Mouse (Mus musculus) urinary bladder, adult 18-20 months (tissue): ENCODE measurements around the gene Col4a1.

ENCODE experiments used
- DNase-seq, 2 experiments: peaks; one replicate each; pipeline ENCODE4 v3.0.0; 2022; ENCODE audit warnings: low spot score in 2 of 2, mixed read lengths in 2 of 2

The Col4a1 gene

DNA sequence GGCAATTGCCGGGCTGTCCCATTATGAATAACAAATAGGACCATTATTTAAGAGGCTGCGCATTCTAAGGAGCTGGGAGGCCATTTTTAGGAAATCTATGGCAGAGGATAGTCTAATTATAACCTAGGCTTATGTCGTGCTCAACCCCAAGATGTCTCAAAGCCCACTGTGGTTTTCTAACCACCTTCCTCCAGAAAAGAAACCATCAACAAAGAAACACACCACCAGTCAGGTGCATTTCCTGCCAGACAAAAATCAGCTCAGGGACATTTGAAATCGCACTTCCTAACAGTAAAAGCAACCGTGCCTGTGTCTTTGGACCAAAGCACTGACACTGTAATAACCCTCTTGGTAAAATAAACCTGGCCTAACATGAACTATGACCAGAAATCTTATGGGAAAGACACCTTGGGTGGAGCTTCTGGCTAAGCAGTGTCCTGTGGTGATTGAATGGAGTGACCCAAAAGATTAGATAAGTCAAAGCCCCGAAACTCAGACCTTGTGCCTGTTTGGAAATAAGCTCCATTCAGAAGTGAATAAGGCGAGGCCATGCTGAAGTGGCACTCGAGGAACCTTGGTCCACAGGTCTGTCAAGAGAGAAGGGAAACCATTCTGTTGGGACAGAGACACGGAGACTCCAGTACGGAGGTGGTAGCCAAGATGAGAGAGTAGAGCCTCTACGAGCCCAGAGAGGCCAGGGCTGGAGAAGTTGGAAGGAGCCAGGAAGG, 131.0 kb downstream of the Col4a1 start:
- no peak for DNase-seq

DNA sequence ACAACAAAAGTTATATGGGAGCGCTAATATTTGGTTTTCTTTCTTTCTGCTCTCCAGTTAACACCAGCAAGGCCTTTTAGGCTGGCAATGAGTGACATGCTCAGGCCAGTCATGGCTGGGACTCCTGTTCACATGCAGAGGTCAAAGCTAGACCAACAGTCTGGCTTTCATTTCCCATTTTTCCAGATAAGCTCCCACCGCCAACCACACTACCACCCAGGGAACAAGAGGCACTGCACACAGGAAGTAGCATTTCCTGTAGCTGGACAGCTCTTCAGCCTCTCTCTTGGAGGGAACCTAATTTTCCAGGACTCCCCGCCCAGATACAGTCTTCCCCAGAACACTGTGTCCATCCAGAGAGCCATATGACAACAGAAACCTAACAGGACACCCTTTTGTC, 132.8 kb downstream of the Col4a1 start:
- no peak for DNase-seq

DNA sequence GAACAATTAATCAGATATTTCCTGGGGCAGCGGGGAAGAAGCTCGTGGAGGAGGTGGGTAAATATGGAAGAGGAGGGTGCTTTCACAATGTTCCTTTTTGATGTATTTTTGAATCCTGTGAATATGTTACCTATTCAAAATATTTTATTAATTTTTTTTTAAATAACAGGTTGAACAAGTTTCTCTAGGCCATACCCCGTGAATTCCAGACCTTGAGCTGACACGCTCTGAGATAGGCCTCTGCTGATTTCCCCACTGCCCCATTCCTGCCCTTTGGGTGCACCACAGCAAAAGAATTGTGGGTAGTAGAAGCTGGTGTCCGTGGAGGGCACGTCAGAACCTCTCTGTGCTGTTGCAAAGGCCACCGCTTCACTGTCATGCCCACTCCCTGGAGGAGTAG, 136.2 kb downstream of the Col4a1 start:
- DNase-seq, result no peak

DNA sequence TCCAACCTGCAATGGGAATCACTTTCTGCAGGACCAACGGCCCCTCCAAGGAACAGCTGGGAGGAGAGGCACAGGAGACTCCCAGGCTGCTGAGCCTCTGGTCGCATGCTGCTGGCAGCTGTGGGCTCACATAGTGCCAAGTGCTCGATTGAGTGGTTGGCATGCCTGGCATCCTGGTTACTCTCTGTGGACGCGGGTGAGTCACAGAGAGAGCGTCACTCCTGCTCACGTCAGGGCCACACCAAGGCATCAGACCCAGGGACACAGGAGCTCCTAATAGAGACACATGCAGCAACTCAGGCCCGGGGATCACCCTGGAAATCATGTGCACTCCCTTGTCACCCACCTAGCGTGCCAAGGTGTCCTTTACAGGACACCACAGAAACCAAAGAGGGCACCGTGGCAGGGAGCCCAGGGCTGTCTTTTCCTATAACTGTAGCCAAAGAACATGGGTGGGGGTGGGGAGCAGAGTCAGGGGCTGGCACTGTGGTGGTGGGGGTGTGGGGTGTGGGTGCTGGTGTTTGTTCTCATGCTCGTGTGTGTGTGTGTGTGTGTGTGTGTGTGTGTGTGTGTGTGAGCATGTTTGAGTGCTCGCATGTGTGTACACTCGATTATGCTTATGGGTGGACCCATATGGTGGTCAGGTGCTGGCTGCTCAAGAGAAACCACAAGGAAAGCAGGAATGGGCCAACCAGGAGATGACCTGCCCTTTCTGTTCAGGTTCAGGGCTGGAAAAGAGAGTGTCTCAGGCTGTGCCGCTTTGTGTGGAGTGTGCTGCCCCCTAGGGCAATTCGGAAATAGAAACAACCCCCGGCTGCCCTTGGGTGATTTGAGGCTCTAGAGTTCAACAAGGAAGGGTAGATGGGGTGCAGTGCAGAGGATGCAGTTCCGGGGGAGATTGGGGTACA, 139.1 kb downstream of the Col4a1 start:
- DNase-seq, result peak in 1 of 2 experiments; percentile 25

DNA sequence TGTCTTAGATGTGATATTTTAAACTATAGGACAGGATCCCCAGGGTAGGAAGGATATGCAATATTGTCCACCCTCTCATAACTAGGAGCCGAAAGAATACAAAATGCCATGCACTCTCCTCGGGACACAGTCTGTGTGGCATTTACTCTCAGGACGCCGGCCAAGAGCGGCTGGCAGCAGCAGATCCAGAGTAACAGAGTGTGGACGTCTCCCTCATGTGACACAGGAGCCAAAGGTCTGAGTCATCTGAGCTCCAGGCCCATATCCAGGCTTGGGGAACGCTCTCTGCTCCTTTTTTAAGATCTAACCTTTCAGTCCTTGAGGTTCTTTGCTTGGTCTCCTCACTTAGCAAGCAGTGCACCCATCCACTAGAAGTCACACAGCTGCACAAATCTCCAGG, 141.1 kb downstream of the Col4a1 start:
- peak in 1 of 2 experiments; percentile 21 for DNase-seq

DNA sequence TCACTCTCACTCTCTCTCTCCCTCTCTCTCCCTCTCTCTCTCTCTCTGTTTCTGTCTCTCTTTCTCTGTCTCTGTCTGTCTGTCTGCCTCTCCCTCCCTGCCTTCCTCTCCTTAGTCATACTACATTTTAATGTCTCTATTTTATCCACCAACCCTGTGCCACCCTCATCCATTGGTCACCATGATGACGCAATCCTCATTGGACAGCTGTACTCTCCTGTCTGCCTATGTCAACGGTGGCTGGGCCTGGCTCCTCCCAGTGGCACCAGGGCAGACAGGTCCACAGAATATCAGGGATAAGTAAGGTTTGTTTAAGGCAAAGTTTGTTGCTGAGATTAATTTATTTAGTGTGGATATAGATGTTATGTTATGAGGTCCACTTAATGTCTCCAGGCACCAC, 143.2 kb downstream of the Col4a1 start:
- DNase-seq, result no peak

DNA sequence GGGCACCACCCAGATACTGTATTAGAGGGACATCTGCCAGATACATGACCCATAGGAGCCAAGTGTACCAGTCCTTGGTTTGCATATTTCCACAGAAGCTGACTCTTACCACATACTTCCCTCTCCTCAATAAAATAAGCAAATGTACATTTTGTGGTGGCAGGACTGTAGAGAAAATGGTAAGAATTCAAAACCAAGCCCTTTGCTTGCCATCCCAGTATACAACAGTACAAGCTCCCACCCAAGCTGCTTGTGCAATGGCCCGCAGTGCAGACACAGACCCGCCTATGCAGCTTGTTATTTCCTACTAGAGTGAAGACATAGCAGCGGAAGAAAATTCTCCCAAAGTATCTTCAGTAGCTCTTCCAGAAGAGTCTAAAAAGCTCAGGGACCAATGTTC, 143.8 kb downstream of the Col4a1 start:
- DNase-seq, result no peak

DNA sequence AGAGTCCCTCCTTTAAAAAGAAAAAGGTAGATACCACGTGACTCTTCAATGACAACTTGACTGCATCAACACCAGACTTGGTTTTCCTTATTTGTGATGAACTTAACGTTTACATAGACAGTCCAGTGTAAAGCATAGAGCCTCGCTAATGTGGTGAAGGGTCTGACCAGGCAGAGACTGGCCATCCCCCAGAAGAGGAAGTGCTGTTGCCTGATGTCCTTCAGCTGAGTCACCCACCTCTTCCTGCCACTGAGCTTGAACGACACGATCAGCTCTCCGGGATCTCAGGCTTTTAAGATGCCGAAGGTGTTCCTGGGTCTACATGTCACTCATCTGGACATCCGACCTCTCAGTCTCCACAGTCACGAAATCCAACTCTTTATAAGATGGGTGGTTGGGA, 144.7 kb downstream of the Col4a1 start:
- no peak for DNase-seq

DNA sequence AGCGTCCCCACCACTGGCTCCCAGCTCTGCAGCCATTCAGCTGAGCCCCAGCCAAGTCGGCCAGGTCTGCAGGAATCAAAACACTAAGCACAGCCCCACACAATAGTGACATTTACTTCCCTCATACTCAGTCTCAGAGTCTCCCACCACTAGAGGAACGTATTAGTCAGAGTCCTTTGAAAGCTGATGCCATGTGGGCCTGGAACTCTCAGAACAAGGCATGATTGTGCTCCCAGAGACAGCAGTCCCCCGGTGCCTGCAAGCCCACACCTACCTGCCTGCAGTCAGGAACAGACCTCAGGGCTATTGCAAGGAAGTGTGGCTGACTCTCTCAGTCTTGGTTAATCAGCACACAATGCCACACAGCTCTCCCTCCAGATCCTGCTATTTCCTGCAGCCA, 147.0 kb downstream of the Col4a1 start:
- DNase-seq, result no peak

DNA sequence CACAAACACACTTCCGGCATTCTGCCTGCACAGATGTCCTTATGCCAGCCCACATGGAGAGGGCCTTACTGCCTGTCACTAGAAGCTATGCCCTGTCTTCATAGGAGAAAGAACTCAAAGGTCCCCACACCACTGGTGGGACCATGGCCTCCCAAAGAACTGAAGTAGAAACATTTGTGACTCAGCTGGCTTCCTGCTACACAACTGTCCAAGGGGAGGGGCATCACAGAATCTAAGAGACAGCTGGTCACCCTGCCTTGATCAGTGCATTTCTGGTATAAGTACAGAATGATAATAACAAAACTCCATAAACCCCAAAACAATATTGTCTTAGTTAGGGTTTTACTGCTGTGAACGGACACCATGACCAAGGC, 156.3 kb downstream of the Col4a1 start:
- no peak for DNase-seq

DNA sequence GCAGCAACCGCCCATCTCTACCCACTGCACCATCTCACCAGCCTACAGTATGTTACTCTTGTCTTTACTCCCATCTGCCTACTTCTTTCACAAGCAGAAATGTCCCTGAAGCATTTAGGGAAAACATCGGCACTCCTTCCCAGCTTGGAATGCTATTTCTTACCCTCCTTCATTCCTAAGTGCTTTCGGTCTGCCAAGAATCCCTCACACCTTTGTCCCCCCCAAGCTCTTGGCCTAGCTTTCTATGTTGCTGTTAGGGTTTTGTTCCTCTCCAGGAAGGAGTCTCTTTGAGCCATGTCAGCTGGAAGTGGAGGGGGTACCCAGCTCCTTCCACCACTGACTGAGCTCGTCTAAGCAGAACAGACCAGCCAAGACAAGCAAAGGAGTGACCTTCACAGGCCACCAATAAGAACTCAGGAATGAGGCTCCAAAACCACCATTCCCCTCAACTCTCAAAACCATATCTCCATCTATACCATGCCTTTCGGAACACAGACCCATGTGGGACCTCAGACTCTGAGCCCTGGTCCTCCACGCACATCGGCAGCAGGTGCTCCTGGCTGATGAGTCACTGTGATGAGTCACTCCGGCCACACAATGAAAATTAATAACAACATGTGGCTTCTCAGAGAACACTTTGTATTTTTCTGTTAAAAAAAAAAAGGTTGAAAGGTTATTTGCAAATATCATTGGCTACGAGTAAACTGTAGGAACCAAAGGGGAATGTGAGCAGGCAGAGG, 156.9 kb downstream of the Col4a1 start:
- DNase-seq, result peak in 1 of 2 experiments; percentile 22

DNA sequence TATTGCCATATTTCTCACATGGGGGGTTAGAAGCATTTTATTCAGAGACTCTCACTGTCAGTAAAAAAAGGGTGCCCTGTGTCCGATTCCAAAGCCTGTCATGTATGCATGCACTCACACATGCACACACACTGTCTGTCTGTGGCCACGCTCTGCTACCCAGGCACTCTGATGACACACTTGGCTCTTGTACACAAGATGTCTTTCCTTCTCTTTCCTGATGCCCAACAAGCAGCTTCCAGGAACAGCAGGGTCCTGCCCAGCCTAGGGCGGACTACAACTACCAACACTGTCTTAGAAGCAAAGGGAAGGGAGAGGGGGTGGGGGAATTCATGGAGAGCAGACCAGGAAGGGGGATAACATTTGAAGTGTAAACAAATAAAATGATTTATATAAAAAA, 162.4 kb downstream of the Col4a1 start:
- no peak for DNase-seq

DNA sequence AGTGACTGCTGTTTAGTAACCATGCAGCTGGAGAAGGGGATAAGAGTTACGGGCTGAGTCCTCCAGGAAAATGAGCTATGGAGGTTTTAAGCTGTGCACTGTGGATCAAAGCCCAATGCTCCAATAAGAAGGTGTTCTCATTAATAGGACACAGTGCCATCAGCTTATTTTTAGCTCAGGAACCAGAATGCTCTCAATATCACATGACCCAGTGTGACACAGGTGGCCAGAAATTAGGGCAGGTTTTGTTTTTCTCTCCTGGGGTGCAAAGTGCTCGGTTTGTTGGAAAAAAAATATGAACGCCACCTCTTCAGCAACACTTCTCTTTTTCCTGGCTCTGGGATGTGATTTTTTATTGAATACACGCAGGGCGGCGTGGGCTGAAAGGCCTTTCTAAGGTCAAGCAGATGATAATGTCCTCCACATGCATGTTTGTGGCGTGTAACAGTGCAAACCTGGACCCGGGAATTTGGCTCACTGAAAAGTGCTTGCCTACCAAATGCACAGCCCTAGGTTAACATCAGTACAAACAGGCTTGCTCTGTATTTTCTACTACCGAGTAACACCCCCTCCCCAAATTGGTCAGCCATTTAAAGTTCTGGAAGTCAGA, 163.3 kb downstream of the Col4a1 start:
- DNase-seq, result no peak

DNA sequence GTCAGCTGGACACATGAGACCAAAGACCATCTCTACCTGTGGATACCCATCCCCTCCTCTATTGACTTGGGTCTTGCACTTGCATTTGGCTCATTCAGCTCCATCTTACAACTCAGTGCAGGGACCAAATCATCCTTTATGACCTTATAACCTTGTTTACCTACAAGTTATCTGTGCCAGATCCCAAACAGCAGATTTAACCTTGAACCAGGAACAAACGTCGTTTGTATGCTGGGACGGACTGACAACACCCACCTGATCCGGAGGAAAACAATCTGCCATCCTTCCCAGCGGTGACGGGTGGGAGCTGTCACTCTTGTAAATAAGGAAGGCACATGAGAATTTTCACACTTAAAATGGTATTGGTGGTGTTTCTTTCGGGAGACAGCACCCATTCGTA, 163.8 kb downstream of the Col4a1 start:
- no peak for DNase-seq
